Mouse (Mus musculus): Measurements from ENCODE around the gene Arl4d.
"Not testable (repeated sequence)": the region's sequence is repeated elsewhere in the genome, so short reads cannot be mapped to it uniquely, and the experiment has no call there.

Gene Arl4d

DNA sequence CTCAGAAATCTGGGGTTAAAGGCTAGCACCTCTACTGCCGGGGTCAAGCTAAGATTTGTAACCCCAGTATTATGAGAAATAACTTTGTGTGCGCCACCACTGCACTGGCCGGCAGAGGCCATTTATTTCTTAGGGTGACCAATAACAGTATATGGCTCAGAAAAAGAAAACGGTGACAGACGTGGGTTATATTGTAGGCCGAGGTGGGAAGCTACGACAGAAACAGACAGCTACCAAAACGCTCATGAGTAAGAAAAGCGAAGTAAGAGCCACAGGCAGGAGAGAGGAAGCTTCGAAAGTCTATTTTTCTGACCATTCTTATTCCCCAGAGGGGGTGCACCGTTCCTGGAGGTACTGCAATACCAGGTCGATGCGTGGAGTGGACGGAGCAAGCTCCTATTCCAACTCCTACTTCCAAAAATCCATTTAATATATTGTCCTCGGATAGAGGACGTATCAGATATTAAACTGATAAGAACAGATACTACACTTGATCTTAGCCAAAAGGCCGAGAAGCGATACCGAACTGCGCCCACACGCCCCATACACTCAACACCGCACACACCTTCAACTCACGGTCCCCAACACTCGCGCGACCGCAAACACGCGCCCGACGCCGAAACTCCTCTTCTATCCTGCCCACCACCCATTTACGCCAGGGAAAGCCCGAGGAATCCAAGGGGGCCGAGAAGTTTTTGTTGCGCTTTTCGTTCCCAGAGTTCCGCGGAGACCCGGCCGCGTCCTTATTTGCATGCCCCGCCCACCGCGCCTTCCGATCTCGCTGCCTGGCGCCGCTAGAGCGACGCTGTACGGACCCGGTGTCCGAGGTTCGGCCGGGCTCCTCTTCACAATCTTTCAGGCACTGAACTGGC, 19.7 kb upstream of the Arl4d start:
- not testable (repeated sequence) for DNase-seq (ENCODE audit: extremely low read depth, low read depth)

DNA sequence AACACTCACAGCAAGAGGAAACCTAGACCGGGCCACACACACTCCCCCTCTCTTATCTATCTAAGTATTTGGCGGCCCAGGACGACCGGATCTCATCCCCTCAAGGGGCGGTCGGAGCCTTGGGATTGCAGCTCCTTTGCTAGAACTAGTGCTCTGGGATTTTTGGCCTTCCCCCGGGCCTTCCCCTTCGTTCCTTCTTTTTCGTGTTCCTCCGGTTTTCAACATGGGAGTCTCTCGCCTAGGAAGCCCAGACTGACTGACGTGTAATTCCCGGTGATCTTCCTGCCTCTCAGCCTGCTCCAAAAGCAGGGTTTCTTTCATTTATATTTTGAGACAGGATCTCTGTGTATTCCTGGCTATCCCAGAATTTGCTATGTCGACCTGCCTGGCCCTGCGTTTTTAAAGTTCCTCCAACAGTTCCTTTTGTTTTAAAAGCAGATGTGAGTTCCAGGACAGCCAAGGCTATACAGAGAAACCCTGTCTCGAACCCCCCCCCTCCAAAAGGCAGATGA, 19.0 kb upstream of the Arl4d start:
- not testable (repeated sequence) for DNase-seq (ENCODE audit: extremely low read depth, low read depth)

DNA sequence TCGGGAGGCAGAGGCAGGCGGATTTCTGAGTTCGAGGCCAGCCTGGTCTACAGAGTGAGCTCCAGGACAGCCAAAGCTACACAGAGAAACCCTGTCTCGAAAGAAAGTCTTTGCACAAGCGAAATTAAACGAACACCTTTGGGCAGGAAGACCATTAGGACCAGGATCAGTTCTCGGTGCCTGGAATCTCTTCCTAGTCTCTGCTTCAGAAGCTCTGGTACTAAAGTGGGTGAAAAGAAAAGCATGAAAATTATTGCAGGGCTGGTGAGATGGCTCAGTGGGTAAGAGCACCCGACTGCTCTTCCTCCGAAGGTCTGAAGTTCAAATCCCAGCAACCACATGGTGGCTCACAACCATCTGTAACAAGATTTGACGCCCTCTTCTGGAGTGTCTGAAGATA, 18.2 kb upstream of the Arl4d start:
- DNase-seq (ENCODE audit: extremely low read depth, low read depth), result not testable (repeated sequence)

DNA sequence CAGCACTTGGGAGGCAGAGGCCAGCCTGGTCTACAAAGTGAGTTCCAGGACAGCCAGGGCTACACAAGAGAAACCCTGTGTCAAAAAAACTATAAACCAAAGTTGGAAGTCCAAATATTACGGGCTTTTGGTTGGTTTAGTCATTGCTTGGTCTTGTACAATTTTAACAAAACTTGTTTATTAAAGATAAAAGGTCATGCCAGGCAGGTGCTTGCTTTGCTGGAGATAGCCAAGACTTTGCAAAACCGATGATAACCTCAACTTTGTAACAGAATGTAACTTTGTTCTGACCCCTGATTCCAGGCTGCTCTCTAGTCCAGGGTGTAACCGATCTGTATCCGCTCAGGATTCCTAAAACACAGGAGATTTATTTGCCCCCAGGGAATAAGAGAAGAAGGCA, 9.0 kb upstream of the Arl4d start:
- DNase-seq (ENCODE audit: extremely low read depth, low read depth), result no peak

DNA sequence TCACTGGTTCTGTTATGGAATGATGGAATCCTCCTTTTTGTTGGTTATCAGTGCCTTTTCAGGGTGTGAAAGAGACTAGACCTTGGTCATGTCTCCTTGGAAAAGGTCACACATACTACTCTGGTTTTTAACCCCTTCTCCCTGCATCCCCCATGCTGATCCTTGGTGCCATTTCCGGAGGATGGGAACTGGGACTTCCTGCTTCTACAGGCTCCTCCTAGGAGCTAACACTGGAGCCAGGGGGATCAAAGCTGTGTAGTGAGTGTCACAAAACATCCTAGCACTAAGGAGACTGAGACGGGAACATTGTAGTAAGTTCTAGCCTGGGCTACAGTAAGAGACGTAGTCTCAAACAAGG, 7.8 kb upstream of the Arl4d start:
- DNase-seq (ENCODE audit: extremely low read depth, low read depth), result no peak

DNA sequence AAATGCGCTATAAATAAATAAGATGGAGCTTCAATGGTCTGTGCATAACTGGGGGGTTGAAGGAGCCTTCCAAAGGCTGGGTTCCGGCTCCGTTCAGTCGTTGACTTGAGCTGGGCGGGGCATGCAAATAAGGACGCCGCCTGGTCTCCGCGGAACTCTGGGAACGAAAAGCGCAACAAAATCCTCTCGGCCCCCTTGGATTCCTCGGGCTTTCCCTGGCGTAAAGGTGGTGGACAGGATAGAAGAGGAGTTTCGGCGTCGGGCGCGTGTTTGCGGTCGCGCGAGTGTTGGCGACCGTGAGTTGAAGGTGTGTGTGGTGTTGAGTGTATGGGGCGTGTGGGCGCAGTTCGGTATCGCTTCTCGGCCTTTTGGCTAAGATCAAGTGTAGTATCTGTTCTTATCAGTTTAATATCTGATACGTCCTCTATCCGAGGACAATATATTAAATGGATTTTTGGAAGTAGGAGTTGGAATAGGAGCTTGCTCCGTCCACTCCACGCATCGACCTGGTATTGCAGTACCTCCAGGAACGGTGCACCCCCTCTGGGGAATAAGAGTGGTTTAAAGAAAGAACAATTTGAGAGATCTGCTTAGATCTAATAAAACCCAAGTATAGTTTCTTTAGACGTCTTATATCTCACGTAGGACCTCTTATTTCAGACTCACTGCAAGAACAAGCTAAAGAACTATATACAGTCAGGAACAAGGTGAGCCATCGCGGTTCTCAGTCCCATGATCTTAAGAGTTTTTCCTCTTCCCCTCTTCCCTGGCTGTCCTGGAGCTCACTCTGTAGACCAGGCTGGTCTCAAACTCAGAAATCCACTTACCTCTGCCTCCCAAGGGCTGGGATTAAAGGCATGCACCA, 7.2 kb upstream of the Arl4d start:
- DNase-seq (ENCODE audit: extremely low read depth, low read depth), result peak; percentile 100

DNA sequence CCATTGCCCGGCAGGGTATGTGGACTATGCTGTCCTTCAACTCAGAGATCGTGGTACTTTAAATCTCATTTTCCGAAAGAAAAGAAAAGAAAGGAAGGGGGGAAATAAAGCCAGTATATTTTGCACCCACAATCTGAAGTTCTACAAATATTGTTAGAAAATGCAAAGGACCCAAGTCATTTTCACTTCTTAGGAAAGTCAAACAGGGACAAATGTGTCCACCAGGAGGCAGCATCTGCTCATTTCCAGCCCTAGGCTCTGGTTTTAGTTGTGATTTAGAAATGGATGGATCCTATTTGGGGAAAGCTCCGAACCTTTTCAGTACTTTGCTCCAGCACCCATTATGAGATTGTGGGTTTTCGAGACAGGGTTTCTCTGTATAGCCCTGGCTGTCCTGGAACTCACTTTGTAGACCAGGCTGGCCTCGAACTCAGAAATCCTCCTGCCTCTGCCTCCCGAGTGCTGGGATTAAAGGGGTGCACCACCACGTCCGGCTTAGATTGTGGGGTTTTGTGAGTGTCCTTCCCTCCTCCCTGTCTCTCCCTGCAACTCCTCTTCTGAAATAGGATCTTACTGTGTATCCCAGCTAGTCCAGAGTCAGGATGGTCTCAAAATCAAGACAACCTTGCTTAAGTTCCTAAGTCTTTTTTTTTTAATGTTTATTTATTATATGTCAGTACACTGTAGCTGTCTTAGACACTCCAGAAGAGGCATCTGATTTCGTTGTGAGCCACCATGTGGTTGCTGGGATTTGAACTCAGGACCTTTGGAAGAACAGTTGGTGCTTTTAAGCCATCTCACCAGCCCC, 6.4 kb upstream of the Arl4d start:
- peak; percentile 36 for DNase-seq (ENCODE audit: extremely low read depth, low read depth)

DNA sequence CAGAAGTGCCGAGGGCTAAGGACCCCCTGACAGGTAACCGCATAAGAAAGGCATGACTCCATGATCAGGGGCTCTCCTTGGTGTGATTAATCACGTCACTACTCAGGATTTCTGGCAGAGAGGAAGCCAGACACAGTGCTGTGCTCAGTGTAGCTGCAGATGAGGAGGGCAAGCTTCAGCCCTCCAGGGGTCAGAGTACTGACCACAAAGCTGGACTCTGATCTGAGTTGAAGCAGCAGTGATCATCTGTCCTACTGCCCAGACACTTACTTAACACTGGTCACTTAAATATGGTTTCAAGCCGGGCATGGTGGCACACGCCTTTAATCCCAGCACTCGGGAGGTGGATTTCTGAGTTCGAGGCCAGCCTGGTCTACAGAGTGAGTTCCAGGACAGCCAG, 4.2 kb upstream of the Arl4d start:
- DNase-seq (ENCODE audit: extremely low read depth, low read depth), result no peak

DNA sequence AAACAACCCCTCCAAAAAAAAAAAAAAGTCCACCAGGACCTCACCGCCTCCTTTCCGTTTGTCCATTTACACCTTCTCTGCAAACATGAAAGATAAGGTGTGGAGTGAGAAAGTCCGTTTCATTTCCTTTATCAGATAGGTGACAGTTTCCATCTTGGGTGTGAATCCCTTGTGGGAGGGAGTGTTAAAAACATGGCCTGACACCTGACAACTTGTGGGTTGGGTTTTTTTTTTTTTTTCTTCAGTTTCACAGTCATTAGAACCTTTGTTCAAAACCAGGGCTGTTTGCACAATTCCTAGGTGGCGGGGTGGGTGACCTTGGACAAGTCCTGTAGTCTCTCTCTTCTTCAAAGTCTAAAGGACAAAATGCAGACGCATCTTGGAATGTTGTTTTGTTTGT, 3.6 kb upstream of the Arl4d start:
- no peak for DNase-seq (ENCODE audit: extremely low read depth, low read depth)

DNA sequence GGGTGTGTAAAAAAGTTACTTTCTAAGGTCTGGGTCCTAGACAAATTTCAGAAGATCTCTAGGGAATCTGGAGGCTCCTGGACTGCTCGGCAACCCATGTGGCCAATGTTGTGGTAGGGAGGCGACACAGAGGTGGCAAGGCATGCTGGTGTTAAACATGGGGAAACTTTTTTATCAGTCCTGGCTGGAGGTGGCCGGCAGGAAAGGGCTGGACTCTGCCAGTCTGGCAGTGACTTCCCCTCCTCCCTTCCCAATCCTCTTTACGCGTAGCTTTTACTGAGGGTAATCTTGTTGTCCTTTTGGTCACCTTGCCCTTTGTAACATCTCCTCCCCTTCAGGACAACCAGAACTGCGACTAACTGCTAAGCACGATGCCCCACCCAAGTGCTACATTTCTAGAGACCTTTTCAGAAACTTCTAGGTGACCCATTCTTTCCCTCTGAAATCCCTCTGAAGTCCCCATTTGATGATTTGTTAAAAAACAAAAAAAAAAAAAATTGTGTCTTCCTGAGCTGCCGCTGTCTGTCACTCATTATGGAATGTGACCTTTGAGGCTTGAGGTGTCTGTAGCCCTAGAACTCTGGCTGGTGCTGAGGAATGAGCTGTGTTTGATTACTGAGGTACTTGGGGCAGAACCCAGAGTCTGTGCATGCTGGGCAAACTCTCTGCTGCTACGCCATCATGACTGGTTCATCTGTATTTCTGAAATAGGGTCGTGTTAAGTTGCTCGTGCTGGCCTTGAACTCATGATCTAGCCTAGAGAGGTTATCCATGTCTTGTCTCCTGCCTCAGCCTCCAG, 1.9 kb upstream of the Arl4d start:
- DNase-seq (ENCODE audit: extremely low read depth, low read depth), result no peak

DNA sequence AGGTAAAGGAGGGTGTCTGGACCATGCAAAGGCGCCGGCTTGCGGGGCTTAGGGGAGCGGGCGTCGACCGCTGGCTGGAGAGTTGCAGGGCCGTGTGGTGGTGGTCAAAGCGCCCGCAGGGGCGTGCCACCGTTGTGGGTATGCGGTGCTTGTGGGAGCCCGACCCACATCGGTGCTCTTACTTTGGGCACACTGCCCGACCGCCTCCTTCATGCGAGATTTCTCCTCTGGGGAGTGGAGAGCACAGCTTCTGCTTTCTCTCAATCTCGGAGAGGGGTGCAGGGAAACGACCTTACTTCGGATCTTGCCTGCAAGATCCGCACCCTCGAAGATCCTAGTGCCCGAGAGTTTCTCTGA, 273 bp downstream of the Arl4d start:
- no peak for DNase-seq (ENCODE audit: extremely low read depth, low read depth)

DNA sequence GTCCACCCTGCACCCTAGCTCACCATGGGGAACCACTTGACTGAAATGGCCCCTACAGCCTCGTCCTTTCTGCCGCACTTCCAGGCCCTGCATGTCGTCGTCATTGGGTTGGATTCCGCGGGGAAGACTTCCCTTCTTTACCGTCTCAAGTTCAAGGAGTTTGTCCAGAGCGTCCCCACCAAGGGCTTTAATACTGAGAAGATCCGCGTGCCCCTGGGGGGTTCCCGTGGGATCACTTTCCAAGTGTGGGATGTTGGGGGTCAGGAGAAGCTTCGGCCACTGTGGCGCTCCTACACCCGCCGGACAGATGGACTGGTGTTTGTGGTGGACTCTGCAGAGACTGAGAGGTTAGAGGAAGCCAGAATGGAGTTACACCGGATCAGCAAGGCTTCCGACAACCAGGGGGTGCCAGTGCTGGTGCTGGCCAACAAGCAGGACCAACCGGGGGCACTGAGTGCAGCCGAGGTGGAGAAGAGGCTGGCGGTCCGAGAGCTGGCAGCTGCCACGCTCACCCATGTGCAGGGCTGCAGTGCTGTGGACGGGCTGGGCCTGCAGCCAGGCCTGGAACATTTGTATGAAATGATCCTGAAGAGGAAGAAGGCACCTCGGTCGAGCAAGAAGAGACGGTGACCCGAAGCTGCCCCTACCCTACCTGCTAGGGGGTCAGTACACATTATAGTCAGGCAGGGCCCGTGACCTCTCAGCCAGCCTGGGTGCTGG, 1.4 kb downstream of the Arl4d start:
- no peak for DNase-seq (ENCODE audit: extremely low read depth, low read depth)

DNA sequence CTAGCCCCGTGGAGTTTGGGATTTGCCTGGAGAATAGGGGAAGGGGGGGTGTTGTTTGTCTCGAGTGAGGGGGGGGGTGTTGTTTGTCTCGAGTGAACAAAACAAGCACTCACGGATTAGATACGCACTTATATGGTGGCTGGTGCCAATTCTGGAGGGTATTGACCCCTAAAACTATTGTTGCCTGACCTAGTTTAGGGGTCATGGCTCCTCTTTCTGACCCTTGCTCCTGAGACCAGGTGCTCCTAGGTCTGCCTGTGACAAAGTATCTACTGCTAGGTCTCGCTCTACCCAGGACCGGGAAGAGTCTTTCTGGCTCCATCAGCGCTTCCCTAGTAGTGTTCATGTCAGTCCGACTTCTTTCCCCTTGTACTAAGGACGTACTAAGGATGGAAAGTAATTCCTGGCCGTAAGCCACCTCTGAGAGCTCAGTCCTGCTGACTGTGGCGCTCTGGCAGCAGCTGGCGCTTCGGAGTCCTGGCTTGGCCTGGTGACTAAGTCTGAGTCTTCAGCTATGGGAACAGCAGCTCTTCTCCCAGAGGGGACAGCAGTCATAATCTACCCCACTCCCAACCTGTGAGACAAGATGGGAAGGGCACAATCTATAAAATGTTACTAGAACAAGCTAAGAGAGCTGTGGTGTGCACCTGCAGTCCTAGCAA, 2.7 kb downstream of the Arl4d start:
- no peak for DNase-seq (ENCODE audit: extremely low read depth, low read depth)

DNA sequence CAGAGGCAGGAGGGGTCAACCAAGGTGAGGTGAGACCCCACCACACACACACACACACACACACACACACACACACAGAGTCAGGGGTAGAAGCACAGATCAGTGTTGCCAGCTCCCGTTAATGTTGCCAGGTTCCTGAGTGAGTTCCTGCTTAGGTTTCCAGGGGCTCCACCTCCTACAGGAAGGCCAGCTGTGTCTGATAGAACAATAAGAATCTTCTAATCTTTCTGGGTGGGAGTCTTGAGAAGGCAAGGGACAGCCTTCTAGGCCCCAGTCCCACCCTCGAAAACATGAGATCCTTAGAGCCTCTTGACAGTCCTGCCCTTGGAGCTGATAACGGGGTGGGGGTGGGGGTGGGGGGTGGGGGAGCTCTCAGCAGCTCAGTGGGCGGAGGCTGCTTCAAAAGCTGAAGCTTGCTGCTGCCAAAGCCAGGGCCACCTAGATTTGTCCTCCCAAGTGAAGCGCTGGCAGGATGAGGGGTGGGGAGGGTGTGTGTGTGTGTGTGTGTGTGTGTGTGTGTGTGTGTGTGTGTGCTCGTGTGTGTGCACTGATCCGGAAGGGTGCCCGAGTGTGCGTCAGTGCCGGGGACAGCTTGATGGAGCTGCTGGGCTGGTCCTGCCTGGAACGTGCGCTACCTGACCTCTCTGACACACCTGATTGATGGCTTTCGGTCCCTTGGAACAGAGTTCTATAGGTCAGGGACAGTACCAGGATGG, 3.4 kb downstream of the Arl4d start:
- DNase-seq (ENCODE audit: extremely low read depth, low read depth), result no peak

DNA sequence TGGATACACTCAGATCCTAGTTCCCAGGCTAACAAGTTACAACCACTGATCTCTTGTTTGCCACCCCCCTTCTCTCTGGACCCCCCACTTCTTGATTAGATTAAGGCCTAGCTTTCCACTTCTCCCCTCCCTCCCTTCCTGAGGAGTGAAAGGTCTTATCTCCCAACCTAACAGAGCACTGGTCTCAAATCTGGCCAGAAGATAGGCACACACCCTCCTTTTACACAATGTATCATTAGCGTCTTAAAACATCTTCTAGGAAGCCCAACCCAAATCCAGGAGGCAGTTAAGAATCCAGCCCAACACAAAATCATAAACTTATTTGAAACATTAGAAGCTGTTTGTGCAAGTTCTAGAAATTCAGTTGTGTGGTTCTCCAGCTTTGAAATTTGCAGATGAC, 5.0 kb downstream of the Arl4d start:
- no peak for DNase-seq (ENCODE audit: extremely low read depth, low read depth)

DNA sequence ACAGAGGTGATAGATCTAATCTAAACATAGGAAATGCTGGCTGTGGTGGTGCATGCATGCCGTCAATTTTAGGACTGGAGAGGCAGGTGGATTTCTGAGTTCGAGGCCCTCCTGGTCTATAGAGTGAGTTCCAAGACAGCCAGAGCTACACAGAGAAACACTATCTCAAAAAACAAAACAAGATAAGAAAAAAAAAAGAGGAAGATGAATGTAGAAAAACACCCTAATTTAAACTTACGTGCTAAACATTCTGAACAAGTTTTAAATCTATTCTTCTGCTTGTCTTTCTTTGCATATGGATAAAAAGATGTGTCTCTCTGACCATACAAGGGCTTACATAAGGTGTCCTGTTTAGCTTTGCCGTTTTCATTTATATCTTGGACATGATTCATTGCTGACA, 5.9 kb downstream of the Arl4d start:
- no peak for DNase-seq (ENCODE audit: extremely low read depth, low read depth)

DNA sequence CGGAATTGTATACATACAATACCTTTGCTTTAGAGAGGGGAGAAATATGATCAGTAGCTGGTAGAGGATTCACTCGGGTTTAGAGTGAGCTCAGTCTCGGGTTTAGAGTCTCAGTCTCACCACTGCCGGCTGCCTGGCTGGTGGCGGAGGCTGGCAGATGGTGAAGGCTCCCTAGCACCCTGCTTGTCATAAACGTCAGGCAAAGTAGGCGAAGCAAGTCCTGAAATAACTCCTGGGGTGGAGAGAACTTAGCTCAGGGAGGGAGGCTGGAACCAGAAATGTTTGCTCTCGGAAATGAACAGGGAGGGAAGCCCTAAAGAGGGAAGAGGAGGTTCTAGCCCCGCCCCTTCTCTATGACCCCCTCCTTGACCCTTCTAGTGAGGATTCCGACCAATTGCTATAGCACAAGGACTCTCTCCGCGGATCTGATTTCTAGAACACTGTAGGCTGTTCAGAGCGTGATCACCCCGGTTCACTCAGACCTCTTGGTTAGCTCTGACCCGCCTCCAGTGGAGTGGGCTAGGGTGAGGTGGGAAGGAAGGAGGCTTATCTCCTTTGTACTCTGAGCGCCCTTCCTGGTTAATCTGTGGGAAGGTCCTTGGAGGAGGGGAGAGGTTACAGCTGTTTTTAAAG, 7.8 kb downstream of the Arl4d start:
- no peak for DNase-seq (ENCODE audit: extremely low read depth, low read depth)

DNA sequence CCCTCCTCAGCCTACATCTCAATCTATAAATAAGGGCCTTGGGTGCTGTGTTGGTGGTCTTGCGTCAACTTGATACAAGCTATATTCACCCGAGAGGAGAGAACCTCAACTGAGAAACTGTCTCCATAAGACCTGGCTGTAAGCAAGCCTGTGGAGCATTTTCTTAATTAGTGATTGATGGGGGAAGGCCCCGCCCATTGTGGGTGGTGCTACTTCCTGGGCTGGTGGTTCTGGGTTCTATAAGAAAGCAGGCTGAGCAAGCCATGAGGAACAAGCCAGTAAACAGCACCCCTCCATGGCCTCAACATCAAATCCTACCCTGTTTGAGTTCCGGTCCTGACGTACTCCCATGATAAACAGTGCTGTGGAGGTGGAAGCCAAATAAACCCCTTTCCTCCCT, 8.8 kb downstream of the Arl4d start:
- no peak for DNase-seq (ENCODE audit: extremely low read depth, low read depth)

DNA sequence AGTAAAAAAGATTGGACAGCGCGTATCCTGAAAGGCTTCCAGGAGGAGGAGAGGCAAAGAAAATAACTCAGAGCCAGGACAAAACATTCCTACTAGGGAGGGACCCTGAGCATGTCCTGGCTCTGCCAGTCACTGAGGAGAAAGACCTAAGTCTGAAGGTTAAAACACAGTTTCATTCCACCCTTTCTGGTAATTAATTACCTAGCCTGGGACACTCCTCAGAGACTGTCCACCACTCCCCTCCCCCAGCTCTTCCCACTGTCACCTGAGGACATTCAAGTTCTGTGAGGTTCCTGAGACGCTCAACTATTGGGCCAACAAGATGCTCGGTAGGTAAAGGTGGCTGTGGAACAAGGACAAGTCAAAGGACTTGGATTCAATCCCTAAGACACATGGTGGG, 10.0 kb downstream of the Arl4d start:
- no peak for DNase-seq (ENCODE audit: extremely low read depth, low read depth)

All from MEL-GATA-1-ER (cell line).